Mouse (Mus musculus) MEL (cell line): ENCODE measurements around the gene Ints6.

Experiments used
- CTCF ChIP-seq, 3 experiments: IDR thresholded peaks in 2 of 3; conservative IDR thresholded peaks in 1 of 3; 2 replicates each; pipeline ENCODE4 v1.5.1; 2011 to 2012; ENCODE audit warnings: low read length in 3 of 3, low read depth in 2 of 3, mild to moderate bottlenecking in 2 of 3, improper control_type of control experiment in 1 of 3, inconsistent platforms in 1 of 3, mixed read lengths in 1 of 3, moderate library complexity in 1 of 3; ENCODE audit not compliant: control insufficient read depth in 1 of 3, insufficient read depth in 1 of 3, poor library complexity in 1 of 3, severe bottlenecking in 1 of 3
- EP300 ChIP-seq, 2 experiments: IDR thresholded peaks; 2 replicates each; pipeline ENCODE4 v1.6.1; 2011; ENCODE audit warnings: improper control_type of control experiment in 2 of 2, low read length in 2 of 2, low read depth in 1 of 2, mild to moderate bottlenecking in 1 of 2
- ETS1 ChIP-seq: IDR thresholded peaks from 2 replicates; pipeline ENCODE4 v1.6.1; 2012; ENCODE audit warnings: low read depth, mild to moderate bottlenecking, inconsistent platforms, low read length, improper control_type of control experiment, moderate library complexity
- MAFK ChIP-seq: IDR thresholded peaks from 2 replicates; pipeline ENCODE4 v1.6.1; 2011; ENCODE audit warnings: low read depth, mild to moderate bottlenecking, low read length, improper control_type of control experiment, borderline replicate concordance
- MAX ChIP-seq: IDR thresholded peaks from 2 replicates; pipeline ENCODE4 v1.6.1; 2011; ENCODE audit warnings: low read length, improper control_type of control experiment
- POLR2A ChIP-seq, 2 experiments: IDR thresholded peaks; 2 replicates each; pipeline ENCODE4 v1.6.1; 2011 to 2012; ENCODE audit warnings: low read length in 2 of 2, mild to moderate bottlenecking in 2 of 2, control low read depth in 1 of 2, improper control_type of control experiment in 1 of 2, low read depth in 1 of 2, moderate library complexity in 1 of 2; ENCODE audit not compliant: control insufficient read depth in 1 of 2, insufficient read depth in 1 of 2, poor library complexity in 1 of 2
- POLR2AphosphoS2 ChIP-seq: IDR thresholded peaks from 2 replicates; pipeline ENCODE4 v1.6.1; 2011; ENCODE audit warnings: low read length, improper control_type of control experiment
- TCF12 ChIP-seq: IDR thresholded peaks from 2 replicates; pipeline ENCODE4 v1.6.1; 2014; ENCODE audit warnings: low read depth, mild to moderate bottlenecking, inconsistent platforms, low read length, improper control_type of control experiment, moderate library complexity
- USF1 ChIP-seq: IDR thresholded peaks from 2 replicates; pipeline ENCODE4 v1.6.1; 2014; ENCODE audit warnings: low read depth, mild to moderate bottlenecking, inconsistent platforms, low read length, improper control_type of control experiment, moderate library complexity
- ZC3H11A ChIP-seq: IDR thresholded peaks from 2 replicates; pipeline ENCODE4 v1.6.1; 2012; ENCODE audit warnings: low read depth, mild to moderate bottlenecking, inconsistent platforms, low read length, improper control_type of control experiment

- no peak for TF ChIP-seq ZC3H11A
- no peak for TF ChIP-seq CTCF (IDR thresholded peaks at IDR 0.05 in 2 of 3, conservative IDR thresholded peaks at IDR 0.05 in 1 of 3; ENCODE audit: control insufficient read depth in 1 of 3, insufficient read depth in 1 of 3, low read depth in 2 of 3, low read length in 3 of 3, poor library complexity in 1 of 3, severe bottlenecking in 1 of 3)
- no peak for TF ChIP-seq POLR2AphosphoS2
- TF ChIP-seq TCF12 = no peak
- TF ChIP-seq USF1 = no peak
- no peak for TF ChIP-seq POLR2A (IDR thresholded peaks at IDR 0.05; ENCODE audit: control insufficient read depth in 1 of 2, insufficient read depth in 1 of 2, low read depth in 1 of 2, low read length in 2 of 2, poor library complexity in 1 of 2)
- TF ChIP-seq ETS1 = no peak
- no peak for TF ChIP-seq EP300 (IDR thresholded peaks at IDR 0.05; ENCODE audit: low read depth in 1 of 2, low read length in 2 of 2)
- no peak for TF ChIP-seq MAFK
- TF ChIP-seq MAX = no peak
Observed at GRCm38 (mm10) chr14:62718161-62718560, 42.8 kb downstream of the Ints6 start.
